Comparison of ENCODE assay signal across 8 mouse cellular contexts in genomic region chr8:83999057-83999705, GRCm38 (mm10). TPM values are rescaled to one million over a fixed set of nuclear protein-coding genes. Genes with fewer than 3 reads are reported as not detected.
DNase-seq lines count a peak whose midpoint lies in the region; ATAC-seq and TF ChIP-seq lines count a peak whose summit lies in the region.

No protein-coding gene starts in this region.

- ATAC-seq in megakaryocyte, adult 5-6 weeks (ENCODE audit: poor library complexity, severe bottlenecking), result no peak
- no peak for ATAC-seq in intestine, postnatal 0 days
- ATAC-seq in neural tube, embryonic 14.5 days (ENCODE audit: low read depth), result no peak
- no peak for ATAC-seq in megakaryocyte progenitor cell, adult 5-6 weeks (replicated peaks; ENCODE audit: poor library complexity)

- H3K27ac ChIP-seq in intestine, postnatal 0 days (ENCODE audit: low read depth, low read length), result no peak overlapping the region
- H3K27ac ChIP-seq in neural tube, embryonic 14.5 days (ENCODE audit: low read depth, low read length), result no peak overlapping the region

- 0 out of 2 replicates have a peak overlapping the region, but pooled peaks have one; percentile 45 for H3K9ac ChIP-seq in intestine, postnatal 0 days (ENCODE audit: low read depth, low read length)
- peak overlapping the region; percentile 85; the same call in 1 of the 2 replicates for H3K9ac ChIP-seq in neural tube, embryonic 14.5 days (replicated peaks; ENCODE audit: low read depth, low read length)

- WGBS in intestine, postnatal 0 days, result 54% methylated on average over 16 of the region's 16 CpGs
- 73% methylated on average over 16 of the region's 16 CpGs for WGBS in neural tube, embryonic 14.5 days

- no peak for TF ChIP-seq CTCF in intestine, postnatal 0 days (IDR thresholded peaks at IDR 0.05; ENCODE audit: low read depth)

- peak overlapping the region; percentile 93 for H3K4me2 ChIP-seq in intestine, postnatal 0 days (replicated peaks; ENCODE audit: low read depth)
- peak overlapping the region; percentile 72 for H3K4me2 ChIP-seq in neural tube, embryonic 14.5 days (ENCODE audit: low read depth, low read length)

- peaks cover 62% of the 10 kb centered on the region for H3K36me3 ChIP-seq in megakaryocyte, embryonic 14.5 days (replicated peaks; ENCODE audit: low read length)
- peaks cover 6% of the 10 kb centered on the region; the same call in 1 of the 2 replicates for H3K36me3 ChIP-seq in intestine, postnatal 0 days (ENCODE audit: control insufficient read depth, insufficient read depth)
- peaks cover 5% of the 10 kb centered on the region; the same call in 1 of the 2 replicates for H3K36me3 ChIP-seq in neural tube, embryonic 14.5 days (ENCODE audit: control insufficient read depth, insufficient read depth, low read length)

- DNase-seq in adrenal gland, postnatal 10 days, result peak; percentile 27
- DNase-seq in adrenal gland, adult 18-20 months (ENCODE audit: low spot score in 2 of 2), result no peak
- DNase-seq in gastrocnemius, postnatal 25 days, result no peak

- H3K4me1 ChIP-seq in megakaryocyte, embryonic 14.5 days, result peaks cover 58% of the 10 kb centered on the region
- H3K4me1 ChIP-seq in intestine, postnatal 0 days (replicated peaks; ENCODE audit: control insufficient read depth, insufficient read depth, low read length), result peaks cover 4% of the 10 kb centered on the region; the same call in 1 of the 2 replicates
- peaks cover 15% of the 10 kb centered on the region for H3K4me1 ChIP-seq in neural tube, embryonic 14.5 days (ENCODE audit: control insufficient read depth, insufficient read depth, low read length)

- H3K27me3 ChIP-seq in megakaryocyte, embryonic 14.5 days (replicated peaks), result no peaks in the 10 kb centered on the region
- H3K27me3 ChIP-seq in intestine, postnatal 0 days (replicated peaks; ENCODE audit: control insufficient read depth, insufficient read depth, low read length), result no peaks in the 10 kb centered on the region
- 0 out of 2 replicates have a peak, but pooled peaks cover 6% of the 10 kb centered on the region for H3K27me3 ChIP-seq in neural tube, embryonic 14.5 days (ENCODE audit: control insufficient read depth, insufficient read depth, low read length)

- no peaks in the 10 kb centered on the region for H3K9me3 ChIP-seq in megakaryocyte, embryonic 14.5 days
- no peaks in the 10 kb centered on the region for H3K9me3 ChIP-seq in intestine, postnatal 0 days (ENCODE audit: control insufficient read depth)
- H3K9me3 ChIP-seq in neural tube, embryonic 14.5 days (ENCODE audit: control insufficient read depth, low read length), result no peaks in the 10 kb centered on the region

- H3K4me3 ChIP-seq in megakaryocyte, embryonic 14.5 days (replicated peaks), result peak overlapping the region; percentile 91
- peak overlapping the region; percentile 62 for H3K4me3 ChIP-seq in intestine, postnatal 0 days (ENCODE audit: low read depth, low read length)
- peak overlapping the region; percentile 75 for H3K4me3 ChIP-seq in neural tube, embryonic 14.5 days (ENCODE audit: low read depth, low read length)

RNA-seq across cellular contexts. Expression of gene Samd1, which starts 1.7 kb away (rescaled TPM):
- total RNA-seq in adrenal gland, postnatal 10 days (2021), result 10 to 100 TPM; 40.8 to 41.6 TPM
- 10 to 100 TPM; 28.2 to 30.3 TPM for total RNA-seq in adrenal gland, adult 18-20 months (2021)
- polyA plus RNA-seq in megakaryocyte, embryonic 14.5 days (2012; ENCODE audit: insufficient read depth, low replicate concordance), result 72.0 and 104 TPM in 2 replicates
- total RNA-seq in megakaryocyte, adult 5-6 weeks (2015), result 63.0 and 69.1 TPM in 2 replicates
- total RNA-seq in megakaryocyte, adult 5-6 weeks (2017), result 46.6 and 48.4 TPM in 2 replicates
- polyA plus RNA-seq in intestine, postnatal 0 days (2015; fragmentation: Nextera tagmentation; extraction: Ambion mirVana), result 3.5 and 4.5 TPM in 2 replicates
- 13.6 and 14.8 TPM in 2 replicates for polyA plus RNA-seq in neural tube, embryonic 14.5 days (2014; fragmentation: Nextera tagmentation; extraction: Ambion mirVana)
- 54.3 and 64.6 TPM in 2 replicates for total RNA-seq in megakaryocyte progenitor cell, adult 5-6 weeks (2015)
- total RNA-seq in megakaryocyte progenitor cell, adult 5-6 weeks (2017), result 45.7 and 57.0 TPM in 2 replicates
- total RNA-seq in gastrocnemius, postnatal 25 days (2021), result 10 to 100 TPM; 15.6 to 16.7 TPM

RNA-seq across cellular contexts. Expression of gene 1700067K01Rik, which starts 2.1 kb away (rescaled TPM):
- total RNA-seq in adrenal gland, postnatal 10 days (2021), result under 1 TPM; 0.48 to 0.60 TPM
- total RNA-seq in adrenal gland, adult 18-20 months (2021), result under 1 TPM; 0.54 to 0.96 TPM
- 0.75 and 2.7 TPM in 2 replicates for polyA plus RNA-seq in megakaryocyte, embryonic 14.5 days (2012; ENCODE audit: insufficient read depth, low replicate concordance)
- 0.16 TPM in 1 of 2 replicates, not detected in the other for total RNA-seq in megakaryocyte, adult 5-6 weeks (2015)
- total RNA-seq in megakaryocyte, adult 5-6 weeks (2017), result 0.41 TPM in 1 of 2 replicates, not detected in the other
- polyA plus RNA-seq in intestine, postnatal 0 days (2015; fragmentation: Nextera tagmentation; extraction: Ambion mirVana), result 0.68 and 0.86 TPM in 2 replicates
- 0.86 and 0.95 TPM in 2 replicates for polyA plus RNA-seq in neural tube, embryonic 14.5 days (2014; fragmentation: Nextera tagmentation; extraction: Ambion mirVana)
- 0.67 TPM in 1 of 2 replicates, not detected in the other for total RNA-seq in megakaryocyte progenitor cell, adult 5-6 weeks (2015)
- total RNA-seq in megakaryocyte progenitor cell, adult 5-6 weeks (2017), result 0.37 and 2.0 TPM in 2 replicates
- total RNA-seq in gastrocnemius, postnatal 25 days (2021), result under 1 TPM; 0.33 to 0.35 TPM

RNA-seq across cellular contexts. Expression of gene 2210011C24Rik, which starts 12.8 kb away (rescaled TPM):
- under 1 TPM in 1 of 2 experiments, not detected in 1; 0.24 TPM for total RNA-seq in adrenal gland, postnatal 10 days (2021)
- total RNA-seq in adrenal gland, adult 18-20 months (2021), result not detected
- not detected in 2 replicates for polyA plus RNA-seq in megakaryocyte, embryonic 14.5 days (2012; ENCODE audit: insufficient read depth, low replicate concordance)
- not detected in 2 replicates for total RNA-seq in megakaryocyte, adult 5-6 weeks (2015)
- not detected in 2 replicates for total RNA-seq in megakaryocyte, adult 5-6 weeks (2017)
- 4.5 and 4.7 TPM in 2 replicates for polyA plus RNA-seq in intestine, postnatal 0 days (2015; fragmentation: Nextera tagmentation; extraction: Ambion mirVana)
- 1.9 TPM in 1 of 2 replicates, not detected in the other for polyA plus RNA-seq in neural tube, embryonic 14.5 days (2014; fragmentation: Nextera tagmentation; extraction: Ambion mirVana)
- not detected in 2 replicates for total RNA-seq in megakaryocyte progenitor cell, adult 5-6 weeks (2015)
- total RNA-seq in megakaryocyte progenitor cell, adult 5-6 weeks (2017), result not detected in 2 replicates
- total RNA-seq in gastrocnemius, postnatal 25 days (2021), result 1 to 10 TPM; 3.3 to 5.9 TPM

RNA-seq across cellular contexts. Expression of gene Palm3, which starts 22.1 kb away (rescaled TPM):
- under 1 TPM; 0.57 to 0.70 TPM for total RNA-seq in adrenal gland, postnatal 10 days (2021)
- under 1 TPM; 0.33 to 0.38 TPM for total RNA-seq in adrenal gland, adult 18-20 months (2021)
- not detected in 2 replicates for polyA plus RNA-seq in megakaryocyte, embryonic 14.5 days (2012; ENCODE audit: insufficient read depth, low replicate concordance)
- not detected in 2 replicates for total RNA-seq in megakaryocyte, adult 5-6 weeks (2015)
- total RNA-seq in megakaryocyte, adult 5-6 weeks (2017), result not detected in 2 replicates
- 0.30 and 0.39 TPM in 2 replicates for polyA plus RNA-seq in intestine, postnatal 0 days (2015; fragmentation: Nextera tagmentation; extraction: Ambion mirVana)
- polyA plus RNA-seq in neural tube, embryonic 14.5 days (2014; fragmentation: Nextera tagmentation; extraction: Ambion mirVana), result 5.1 and 5.2 TPM in 2 replicates
- not detected in 2 replicates for total RNA-seq in megakaryocyte progenitor cell, adult 5-6 weeks (2015)
- not detected in 2 replicates for total RNA-seq in megakaryocyte progenitor cell, adult 5-6 weeks (2017)
- under 1 TPM; 0.26 to 0.32 TPM for total RNA-seq in gastrocnemius, postnatal 25 days (2021)

RNA-seq across cellular contexts. Expression of gene Prkaca, which starts 26.4 kb away (rescaled TPM):
- 100 to 1,000 TPM; 253 to 325 TPM for total RNA-seq in adrenal gland, postnatal 10 days (2021)
- 100 to 1,000 TPM; 279 to 302 TPM for total RNA-seq in adrenal gland, adult 18-20 months (2021)
- polyA plus RNA-seq in megakaryocyte, embryonic 14.5 days (2012; ENCODE audit: insufficient read depth, low replicate concordance), result 25.3 and 30.8 TPM in 2 replicates
- total RNA-seq in megakaryocyte, adult 5-6 weeks (2015), result 19.6 and 21.6 TPM in 2 replicates
- total RNA-seq in megakaryocyte, adult 5-6 weeks (2017), result 17.7 and 17.9 TPM in 2 replicates
- 70.7 and 72.5 TPM in 2 replicates for polyA plus RNA-seq in intestine, postnatal 0 days (2015; fragmentation: Nextera tagmentation; extraction: Ambion mirVana)
- polyA plus RNA-seq in neural tube, embryonic 14.5 days (2014; fragmentation: Nextera tagmentation; extraction: Ambion mirVana), result 175 and 181 TPM in 2 replicates
- total RNA-seq in megakaryocyte progenitor cell, adult 5-6 weeks (2015), result 23.8 and 24.8 TPM in 2 replicates
- total RNA-seq in megakaryocyte progenitor cell, adult 5-6 weeks (2017), result 22.4 and 24.0 TPM in 2 replicates
- total RNA-seq in gastrocnemius, postnatal 25 days (2021), result 100 to 1,000 TPM; 163 to 177 TPM
